Mouse (Mus musculus) small intestine, adult 2 months (tissue): ENCODE data around the gene Cyp2d11.

Source experiments
- CTCF ChIP-seq: fragments of 200-500 bp; IDR thresholded peaks from 2 replicates; pipeline ENCODE4 v1.5.1; 2012; ENCODE audit warnings: low read depth, mild to moderate bottlenecking, control low read depth, inconsistent platforms, low read length, moderate library complexity, mixed read lengths; ENCODE audit not compliant: insufficient replicate concordance, insufficient read length; ENCODE audit errors: extremely low read depth
- POLR2A ChIP-seq: fragments of 200-500 bp; IDR thresholded peaks from 2 replicates; pipeline ENCODE4 v1.6.1; 2012; ENCODE audit warnings: low read depth, mild to moderate bottlenecking, control low read depth, inconsistent platforms, low read length, moderate library complexity

GRCm38 (mm10) chr15:82379511-82379870 lies 14.3 kb downstream of the Cyp2d11 start:
- TF ChIP-seq CTCF (no peak), POLR2A (0 out of 2 replicates have a peak, but pooled peaks have one; percentile 31)
